Mouse (Mus musculus): ENCODE data around the gene Eipr1. TPM values are rescaled to one million over a fixed set of nuclear protein-coding genes. Genes with fewer than 3 reads are reported as not detected.

Eipr1 gene
- polyA plus RNA-seq, 1 experiment, result 18.4 TPM

GRCm38 (mm10) chr12:28816681-28817426 is 65.3 kb downstream of the Eipr1 start:
- TF ChIP-seq POLR2A (IDR thresholded peaks at IDR 0.05; ENCODE audit: insufficient read depth, low read length), result no peak
- TF ChIP-seq EP300 (IDR thresholded peaks at IDR 0.05; ENCODE audit: insufficient read depth, low read depth, low read length), result no peak
- no peak for TF ChIP-seq CTCF (IDR thresholded peaks at IDR 0.05; ENCODE audit: low read depth, low read length)
- no peaks in the 10 kb centered on the region for H3K27me3 ChIP-seq (ENCODE audit: control insufficient read depth, insufficient read depth, low read length, poor library complexity, severe bottlenecking)
- H3K4me1 ChIP-seq (ENCODE audit: control insufficient read depth, insufficient read depth, low read length), result peaks cover 6% of the 10 kb centered on the region
- no peaks in the 10 kb centered on the region for H3K36me3 ChIP-seq (ENCODE audit: control insufficient read depth, insufficient read depth, low read length, poor library complexity, severe bottlenecking)
- H3K27ac ChIP-seq (ENCODE audit: insufficient read depth, low read length), result peak overlapping the region; percentile 41
- no peak overlapping the region for H3K4me3 ChIP-seq (ENCODE audit: low read depth, low read length)
- no peak overlapping the region for H3K9ac ChIP-seq (ENCODE audit: low read depth, poor library complexity, severe bottlenecking)
- H3K9me3 ChIP-seq (replicated peaks; ENCODE audit: control insufficient read depth, insufficient read depth, low read length, poor library complexity, severe bottlenecking), result no peaks in the 10 kb centered on the region

GRCm38 (mm10) chr12:28817427-28817752 is 65.8 kb downstream of the Eipr1 start:
- H3K27me3 ChIP-seq (ENCODE audit: control insufficient read depth, insufficient read depth, low read length, poor library complexity, severe bottlenecking), result no peaks in the 10 kb centered on the region
- H3K9ac ChIP-seq (ENCODE audit: low read depth, poor library complexity, severe bottlenecking), result no peak overlapping the region
- no peak overlapping the region for H3K27ac ChIP-seq (ENCODE audit: insufficient read depth, low read length)
- no peaks in the 10 kb centered on the region for H3K36me3 ChIP-seq (ENCODE audit: control insufficient read depth, insufficient read depth, low read length, poor library complexity, severe bottlenecking)
- H3K4me3 ChIP-seq (ENCODE audit: low read depth, low read length), result no peak overlapping the region
- H3K9me3 ChIP-seq (replicated peaks; ENCODE audit: control insufficient read depth, insufficient read depth, low read length, poor library complexity, severe bottlenecking), result no peaks in the 10 kb centered on the region
- H3K4me1 ChIP-seq (ENCODE audit: control insufficient read depth, insufficient read depth, low read length), result peaks cover 6% of the 10 kb centered on the region
- TF ChIP-seq CTCF (IDR thresholded peaks at IDR 0.05; ENCODE audit: low read depth, low read length), result no peak
- TF ChIP-seq EP300 (IDR thresholded peaks at IDR 0.05; ENCODE audit: insufficient read depth, low read depth, low read length), result peak; percentile 96
- no peak for TF ChIP-seq POLR2A (IDR thresholded peaks at IDR 0.05; ENCODE audit: insufficient read depth, low read length)

GRCm38 (mm10) chr12:28817891-28818290 is 66.3 kb downstream of the Eipr1 start:
- Histone ChIP-seq H3K4me3 (ENCODE audit: low read depth, low read length) (no peak overlapping the region), H3K27ac (ENCODE audit: insufficient read depth, low read length) (no peak overlapping the region; the same call in 1 of the 2 replicates), H3K9ac (ENCODE audit: low read depth, poor library complexity, severe bottlenecking) (no peak overlapping the region), H3K36me3 (ENCODE audit: control insufficient read depth, insufficient read depth, low read length, poor library complexity, severe bottlenecking) (no peaks in the 10 kb centered on the region), H3K9me3 (replicated peaks; ENCODE audit: control insufficient read depth, insufficient read depth, low read length, poor library complexity, severe bottlenecking) (no peaks in the 10 kb centered on the region), H3K4me1 (ENCODE audit: control insufficient read depth, insufficient read depth, low read length) (peaks cover 6% of the 10 kb centered on the region), H3K27me3 (ENCODE audit: control insufficient read depth, insufficient read depth, low read length, poor library complexity, severe bottlenecking) (no peaks in the 10 kb centered on the region)
- TF ChIP-seq POLR2A (IDR thresholded peaks at IDR 0.05; ENCODE audit: insufficient read depth, low read length) (no peak), CTCF (IDR thresholded peaks at IDR 0.05; ENCODE audit: low read depth, low read length) (no peak), EP300 (IDR thresholded peaks at IDR 0.05; ENCODE audit: insufficient read depth, low read depth, low read length) (no peak)

GRCm38 (mm10) chr12:28823518-28823917 is 71.9 kb downstream of the Eipr1 start:
- Histone ChIP-seq H3K4me3 (ENCODE audit: low read depth, low read length) (no peak overlapping the region), H3K27me3 (ENCODE audit: control insufficient read depth, insufficient read depth, low read length, poor library complexity, severe bottlenecking) (no peaks in the 10 kb centered on the region), H3K36me3 (ENCODE audit: control insufficient read depth, insufficient read depth, low read length, poor library complexity, severe bottlenecking) (no peaks in the 10 kb centered on the region), H3K4me1 (ENCODE audit: control insufficient read depth, insufficient read depth, low read length) (no peaks in the 10 kb centered on the region), H3K27ac (ENCODE audit: insufficient read depth, low read length) (no peak overlapping the region), H3K9ac (ENCODE audit: low read depth, poor library complexity, severe bottlenecking) (no peak overlapping the region), H3K9me3 (replicated peaks; ENCODE audit: control insufficient read depth, insufficient read depth, low read length, poor library complexity, severe bottlenecking) (no peaks in the 10 kb centered on the region)
- TF ChIP-seq POLR2A (IDR thresholded peaks at IDR 0.05; ENCODE audit: insufficient read depth, low read length) (no peak), EP300 (IDR thresholded peaks at IDR 0.05; ENCODE audit: insufficient read depth, low read depth, low read length) (no peak), CTCF (IDR thresholded peaks at IDR 0.05; ENCODE audit: low read depth, low read length) (no peak)

- Histone ChIP-seq H3K9me3 (replicated peaks; ENCODE audit: control insufficient read depth, insufficient read depth, low read length, poor library complexity, severe bottlenecking) (no peaks in the 10 kb centered on the region), H3K36me3 (ENCODE audit: control insufficient read depth, insufficient read depth, low read length, poor library complexity, severe bottlenecking) (no peaks in the 10 kb centered on the region), H3K9ac (ENCODE audit: low read depth, poor library complexity, severe bottlenecking) (no peak overlapping the region), H3K27me3 (ENCODE audit: control insufficient read depth, insufficient read depth, low read length, poor library complexity, severe bottlenecking) (no peaks in the 10 kb centered on the region), H3K4me3 (ENCODE audit: low read depth, low read length) (no peak overlapping the region), H3K4me1 (ENCODE audit: control insufficient read depth, insufficient read depth, low read length) (no peaks in the 10 kb centered on the region), H3K27ac (ENCODE audit: insufficient read depth, low read length) (no peak overlapping the region)
- TF ChIP-seq POLR2A (IDR thresholded peaks at IDR 0.05; ENCODE audit: insufficient read depth, low read length), result no peak
- TF ChIP-seq CTCF (IDR thresholded peaks at IDR 0.05; ENCODE audit: low read depth, low read length), result no peak
- no peak for TF ChIP-seq EP300 (IDR thresholded peaks at IDR 0.05; ENCODE audit: insufficient read depth, low read depth, low read length)
These were observed 77.9 kb downstream of the Eipr1 start for GRCm38 (mm10) chr12:28829502-28829901.

- Histone ChIP-seq H3K9me3 (replicated peaks; ENCODE audit: control insufficient read depth, insufficient read depth, low read length, poor library complexity, severe bottlenecking) (no peaks in the 10 kb centered on the region), H3K4me1 (ENCODE audit: control insufficient read depth, insufficient read depth, low read length) (no peaks in the 10 kb centered on the region), H3K27me3 (ENCODE audit: control insufficient read depth, insufficient read depth, low read length, poor library complexity, severe bottlenecking) (no peaks in the 10 kb centered on the region), H3K9ac (ENCODE audit: low read depth, poor library complexity, severe bottlenecking) (no peak overlapping the region), H3K36me3 (ENCODE audit: control insufficient read depth, insufficient read depth, low read length, poor library complexity, severe bottlenecking) (no peaks in the 10 kb centered on the region), H3K27ac (ENCODE audit: insufficient read depth, low read length) (no peak overlapping the region), H3K4me3 (ENCODE audit: low read depth, low read length) (no peak overlapping the region)
- TF ChIP-seq POLR2A (IDR thresholded peaks at IDR 0.05; ENCODE audit: insufficient read depth, low read length) (no peak), EP300 (IDR thresholded peaks at IDR 0.05; ENCODE audit: insufficient read depth, low read depth, low read length) (no peak), CTCF (IDR thresholded peaks at IDR 0.05; ENCODE audit: low read depth, low read length) (no peak)
These were observed 78.9 kb downstream of the Eipr1 start for GRCm38 (mm10) chr12:28830471-28830870.

Data from ES-Bruce4 (cell line).